Mouse (Mus musculus): ENCODE results near the gene Eomes.

The Eomes gene

DNA sequence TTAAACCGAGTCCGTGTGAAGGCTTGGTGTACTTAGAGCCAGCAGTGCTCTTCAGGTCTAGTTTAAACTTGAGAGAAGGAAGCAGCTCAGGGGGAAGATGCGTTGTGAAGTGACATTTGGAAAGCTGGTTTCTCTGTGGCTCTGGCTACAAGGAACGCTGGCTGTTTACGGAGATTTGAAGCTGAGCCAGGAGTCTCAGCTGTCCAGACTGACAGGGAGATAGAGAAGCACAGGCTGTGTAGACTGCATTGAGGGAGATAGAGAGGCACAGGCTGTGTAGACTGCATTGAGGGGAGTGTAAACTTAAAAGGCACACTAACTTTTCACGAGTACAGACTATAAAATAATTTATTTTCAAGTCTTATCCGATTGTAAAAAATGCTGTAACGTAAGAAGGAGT lies 42.0 kb downstream of the Eomes start:
- DNase-seq: no peak

DNA sequence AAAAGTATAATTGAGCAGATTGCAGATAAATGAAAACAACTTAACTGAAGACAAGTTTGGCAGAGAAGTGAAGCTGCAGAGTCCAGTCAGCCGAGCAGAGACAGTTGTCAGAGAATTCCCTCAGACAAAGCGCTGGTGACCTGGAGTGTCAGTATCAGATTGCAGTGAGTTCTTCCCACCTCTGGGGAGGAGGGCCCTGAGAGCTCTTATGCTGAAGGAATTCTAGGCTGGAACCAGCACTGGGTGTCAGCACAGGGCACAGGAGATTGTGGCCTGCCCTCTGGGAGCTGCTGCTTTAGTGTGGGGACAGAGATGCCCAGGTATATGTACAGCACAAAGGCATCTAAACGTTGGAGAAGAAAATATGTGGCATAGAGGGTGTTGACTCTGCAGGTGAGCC lies 42.8 kb downstream of the Eomes start:
- DNase-seq: no peak

DNA sequence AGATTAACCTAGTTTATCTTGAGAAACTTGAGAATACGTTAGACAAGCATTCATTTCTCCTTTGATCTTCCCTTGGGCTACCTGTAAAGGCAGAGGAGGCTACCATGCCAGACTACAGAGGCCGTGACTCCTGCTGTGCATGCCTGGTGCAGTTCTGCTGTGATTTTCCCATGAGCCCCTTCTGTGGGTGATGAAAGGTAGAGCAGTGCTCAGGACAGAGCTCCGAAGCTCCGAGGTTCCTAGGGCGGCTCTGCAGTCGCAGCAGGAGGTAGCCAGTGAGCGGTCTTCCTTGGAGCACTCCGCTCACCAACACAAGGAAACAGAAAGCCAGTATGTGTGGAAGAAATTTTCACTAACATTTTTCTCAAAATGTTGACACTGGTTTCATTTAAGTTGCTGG lies 43.6 kb downstream of the Eomes start:
- DNase-seq: no peak

DNA sequence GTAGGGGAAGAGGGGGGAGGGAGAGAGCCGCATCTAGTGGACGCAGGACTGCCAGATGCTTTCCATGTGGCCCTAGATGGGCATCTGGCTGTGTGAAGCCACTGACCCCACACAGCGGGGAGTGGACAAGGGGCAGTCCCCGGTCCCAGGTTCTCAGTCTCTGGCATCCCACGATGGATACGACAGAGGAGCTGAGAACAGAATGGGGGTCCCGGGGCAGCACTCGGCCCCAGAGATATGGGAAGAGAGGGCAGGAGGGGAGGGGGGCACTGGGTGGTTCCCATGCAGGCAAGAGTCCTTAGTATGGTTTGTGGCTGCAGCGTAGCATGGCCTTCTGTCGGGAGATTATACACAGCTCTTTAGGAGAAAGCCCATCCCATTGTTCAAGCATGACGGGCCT lies 45.7 kb downstream of the Eomes start:
- DNase-seq: no peak

DNA sequence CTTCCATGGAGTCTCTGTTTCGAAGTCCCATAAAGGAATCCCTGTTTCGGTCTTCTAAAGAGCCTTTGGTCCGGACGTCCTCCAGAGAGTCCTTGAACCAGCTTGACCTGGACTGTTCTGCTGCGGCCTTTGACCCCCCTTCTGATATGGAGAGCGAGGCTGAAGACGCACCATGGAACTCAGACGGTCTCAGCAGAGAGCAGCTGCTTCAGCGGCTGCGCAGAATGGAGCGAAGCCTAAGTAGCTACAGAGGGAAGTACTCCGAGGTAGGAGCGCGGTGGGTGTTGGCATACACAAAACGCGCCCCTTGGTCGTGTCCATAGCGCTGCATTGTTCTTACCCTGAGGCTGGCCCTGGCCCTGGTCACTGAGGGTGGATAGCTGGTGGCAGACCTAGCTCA lies 49.0 kb downstream of the Eomes start:
- no peak for DNase-seq

DNA sequence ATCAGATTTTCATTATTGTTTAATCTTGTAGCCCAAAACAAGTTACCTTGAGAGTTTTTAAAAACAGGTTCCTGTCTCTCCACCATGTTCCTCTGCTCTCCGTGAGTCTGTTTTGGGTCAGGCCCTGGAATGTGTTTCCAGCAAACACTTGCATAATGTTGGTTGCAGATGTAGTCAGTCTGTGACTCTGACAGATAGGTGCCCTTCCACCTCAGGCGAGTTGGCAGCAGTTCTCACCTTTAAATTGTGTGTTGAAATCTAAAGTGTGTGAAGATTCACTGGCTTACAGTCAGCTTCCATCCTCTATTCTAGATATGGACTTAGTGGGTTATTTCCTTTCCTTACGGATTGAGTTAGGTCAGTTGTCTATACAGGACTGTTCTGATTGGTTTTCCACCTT lies 51.8 kb downstream of the Eomes start:
- no peak for DNase-seq

DNA sequence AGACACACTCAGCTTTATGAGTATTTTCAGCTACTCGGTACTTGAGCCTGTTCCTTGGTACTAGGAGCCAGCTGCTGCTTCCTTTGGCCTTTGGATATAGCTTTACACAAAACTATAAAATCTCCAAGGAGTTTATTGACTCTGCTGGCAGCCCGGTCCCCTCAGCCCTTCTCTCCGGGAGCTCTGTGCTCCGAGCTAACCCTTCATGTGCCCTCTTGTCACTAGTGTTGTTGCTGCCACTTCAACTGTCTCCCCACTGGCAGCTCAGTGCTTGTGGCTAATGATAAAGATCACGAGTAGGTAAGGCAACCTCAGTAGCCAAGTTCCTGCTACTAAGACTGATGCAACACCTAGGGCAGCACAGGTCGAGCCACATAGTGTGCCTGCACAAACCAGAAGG lies 52.7 kb downstream of the Eomes start:
- no peak for DNase-seq

DNA sequence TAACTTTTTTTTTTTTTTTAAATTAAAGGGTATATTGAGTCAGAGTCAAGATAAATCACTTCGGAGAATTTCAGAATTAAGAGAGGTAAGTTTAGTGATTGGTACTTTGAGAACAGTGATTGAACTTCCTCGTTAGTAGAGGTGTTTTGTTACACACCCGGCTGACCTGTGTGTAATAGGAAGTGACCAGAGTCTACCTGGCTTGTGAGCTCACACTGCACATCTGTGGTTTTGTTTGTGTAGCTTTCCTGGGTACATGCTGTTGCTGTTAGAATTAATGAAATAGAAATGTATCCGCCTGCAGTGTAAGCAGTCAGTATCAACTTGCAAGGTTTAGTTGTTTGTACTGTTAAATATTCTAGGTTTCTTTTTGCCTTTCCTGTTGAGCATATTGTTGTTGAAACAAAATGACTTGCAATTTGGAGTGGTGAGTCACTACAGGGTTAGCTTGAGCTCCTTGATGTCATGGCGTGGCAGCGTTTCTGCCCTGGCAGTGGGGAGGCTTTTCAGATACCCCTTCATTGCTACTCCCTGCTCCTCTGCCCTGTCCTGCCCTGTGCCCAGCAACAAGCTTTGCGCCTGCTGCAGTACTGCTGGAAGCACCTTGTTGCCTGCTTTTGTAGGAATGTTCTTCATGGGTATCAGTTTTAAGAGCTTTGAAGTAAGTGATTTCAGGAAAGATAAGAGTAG lies 54.6 kb downstream of the Eomes start:
- no peak for DNase-seq

All from kidney, adult 11 months (tissue).